Mouse (Mus musculus): ENCODE data around the gene Clcn1. TPM values are rescaled to one million over a fixed set of nuclear protein-coding genes. Genes with fewer than 3 reads are reported as not detected.

Gene Clcn1
- total RNA-seq, 1 experiment, result 1.2 TPM

DNA sequence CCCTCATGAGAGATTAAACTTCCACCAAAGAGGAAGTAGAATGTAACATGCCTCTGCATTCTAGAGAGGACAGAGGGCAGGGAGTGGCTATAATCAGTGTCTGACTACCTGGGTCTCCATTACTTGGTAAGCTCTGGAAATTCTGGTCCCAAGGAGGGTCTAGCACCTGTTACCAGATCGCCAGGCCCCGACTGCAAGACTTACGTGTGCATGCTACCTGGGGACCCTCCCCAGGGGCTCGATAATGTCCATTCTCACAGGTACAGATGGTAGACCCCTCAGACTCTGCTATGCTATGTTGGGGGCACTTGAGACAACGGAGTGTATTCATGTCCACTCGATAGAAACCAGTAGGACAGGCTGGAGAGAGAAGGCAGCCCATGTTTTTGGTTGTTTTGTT, 78.7 kb downstream of the Clcn1 start:
- DNase-seq (ENCODE audit: low read depth, low spot score), result no peak
- no peak overlapping the region for H3K27ac ChIP-seq (ENCODE audit: insufficient read depth, low read depth, low read length, poor library complexity, severe bottlenecking)
- TF ChIP-seq MAFK (IDR thresholded peaks at IDR 0.05; ENCODE audit: insufficient read depth, low read depth, low read length), result no peak
- TF ChIP-seq ZNF384 (IDR thresholded peaks at IDR 0.05; ENCODE audit: low read depth, low read length), result no peak
- no peak for TF ChIP-seq HCFC1 (IDR thresholded peaks at IDR 0.05; ENCODE audit: borderline replicate concordance, insufficient read depth, low read length)
- no peak for TF ChIP-seq CHD2 (IDR thresholded peaks at IDR 0.05; ENCODE audit: low read depth, low read length)
- no peak for TF ChIP-seq ZC3H11A (IDR thresholded peaks at IDR 0.05; ENCODE audit: borderline replicate concordance, low read depth, low read length)
- H3K4me3 ChIP-seq (ENCODE audit: insufficient read depth in 1 of 2, low read depth in 1 of 2, low read length in 2 of 2, poor library complexity in 1 of 2, severe bottlenecking in 1 of 2), result no peak overlapping the region
- H3K36me3 ChIP-seq (ENCODE audit: control insufficient read depth, insufficient read depth, low read length, poor library complexity, severe bottlenecking), result peaks cover 5% of the 10 kb centered on the region; the same call in 1 of the 2 replicates
- H3K9ac ChIP-seq (ENCODE audit: insufficient read depth, low read depth, low read length, poor library complexity, severe bottlenecking), result no peak overlapping the region
- H3K9me3 ChIP-seq (ENCODE audit: control insufficient read depth, insufficient read depth, low read depth, low read length), result no peaks in the 10 kb centered on the region
- H3K4me1 ChIP-seq (ENCODE audit: control insufficient read depth in 2 of 2, insufficient read depth in 2 of 2, low read length in 2 of 2, poor library complexity in 1 of 2), result no peaks in the 10 kb centered on the region
- in situ Hi-C loops (cut with MboI; ENCODE audit: low sequenced_read_pairs in 2 of 2, unreplicated experiment in 2 of 2), result no loop called here

Other genes starting within 250 kb of the Clcn1 start
- gene Sva, start 248.3 kb upstream of the Clcn1 start, total RNA-seq (2012; rRNA removed), result not detected in 2 replicates
- not detected in 2 replicates for gene Tas2r139, start 145.7 kb upstream of the Clcn1 start, total RNA-seq (2012; rRNA removed)
- gene Tas2r144, start 71.4 kb upstream of the Clcn1 start, total RNA-seq (2012; rRNA removed), result not detected in 2 replicates
- 7.9 and 8.1 TPM in 2 replicates for gene Gstk1, start 40.8 kb upstream of the Clcn1 start, total RNA-seq (2012; rRNA removed)
- gene Tmem139, start 24.7 kb upstream of the Clcn1 start, total RNA-seq (2012; rRNA removed), result 1.3 and 1.6 TPM in 2 replicates
- gene Casp2, start 21.7 kb upstream of the Clcn1 start, total RNA-seq (2012; rRNA removed), result 34.8 and 51.6 TPM in 2 replicates
- 0.74 and 1.3 TPM in 2 replicates for gene Fam131b, start 38.0 kb downstream of the Clcn1 start, total RNA-seq (2012; rRNA removed)
- 20.3 and 46.0 TPM in 2 replicates for gene Zyx, start 62.9 kb downstream of the Clcn1 start, total RNA-seq (2012; rRNA removed)
- gene Epha1, start 86.6 kb downstream of the Clcn1 start, total RNA-seq (2012; rRNA removed), result 24.1 and 37.6 TPM in 2 replicates
- not detected in 2 replicates for gene Tas2r143, start 113.6 kb downstream of the Clcn1 start, total RNA-seq (2012; rRNA removed)
- gene Tas2r135, start 118.7 kb downstream of the Clcn1 start, total RNA-seq (2012; rRNA removed), result not detected in 2 replicates
- not detected in 2 replicates for gene Tas2r126, start 147.8 kb downstream of the Clcn1 start, total RNA-seq (2012; rRNA removed)
- gene Olfr458, start 178.5 kb downstream of the Clcn1 start, total RNA-seq (2012; rRNA removed), result not detected in 2 replicates
- gene Olfr457, start 189.7 kb downstream of the Clcn1 start, total RNA-seq (2012; rRNA removed), result not detected in 2 replicates
- gene Olfr456, start 200.5 kb downstream of the Clcn1 start, total RNA-seq (2012; rRNA removed), result not detected in 2 replicates

Measured in ES-E14 (cell line).